Mouse (Mus musculus): ENCODE measurements at regions not wholly inside any gene's neighbourhood (a gene's known extent, or its start where the extent isn't known, plus 50 kb on each side); places are given as distances from the start of the nearest gene placed in this dataset.
"Not testable (repeated sequence)": the region's sequence is repeated elsewhere in the genome, so short reads cannot be mapped to it uniquely, and the experiment has no call there.

- no peak for DNase-seq (ENCODE audit: low spot score in 2 of 2)
- intact Hi-C loops (cut with DNase I): no loop called here
Observed at GRCm38 (mm10) chr17:27291673-27292072, 87.4 kb upstream of the Lemd2 start.

- intact Hi-C loops (cut with DNase I): no loop called here
- no peak for DNase-seq (ENCODE audit: low spot score in 2 of 2)
Observed at GRCm38 (mm10) chr17:27291176-27291575, 86.9 kb upstream of the Lemd2 start.

- DNase-seq (ENCODE audit: low spot score in 2 of 2): no peak
- intact Hi-C loops (cut with DNase I): no loop called here
Observed at GRCm38 (mm10) chr17:27290311-27290710, 86.0 kb upstream of the Lemd2 start.

GRCm38 (mm10) chr17:27289804-27290203, 85.5 kb upstream of the Lemd2 start:
- DNase-seq (ENCODE audit: low spot score in 2 of 2); intact Hi-C loops (cut with DNase I): not testable (repeated sequence)

- intact Hi-C loops (cut with DNase I); DNase-seq (ENCODE audit: low spot score in 2 of 2): not testable (repeated sequence)
Observed at GRCm38 (mm10) chr17:27287986-27288385, 83.7 kb upstream of the Lemd2 start.

- intact Hi-C loops (cut with DNase I): no loop called here
- no peak for DNase-seq (ENCODE audit: low spot score in 2 of 2)
Observed at GRCm38 (mm10) chr17:27281241-27281640, 77.0 kb upstream of the Lemd2 start.

GRCm38 (mm10) chr17:27279491-27280288, 75.4 kb upstream of the Lemd2 start:
- intact Hi-C loops (cut with DNase I); DNase-seq (ENCODE audit: low spot score in 2 of 2): not testable (repeated sequence)

GRCm38 (mm10) chr17:27277786-27278185, 73.5 kb upstream of the Lemd2 start:
- DNase-seq (ENCODE audit: low spot score in 2 of 2); intact Hi-C loops (cut with DNase I): not testable (repeated sequence)

GRCm38 (mm10) chr17:27271756-27272155, 67.5 kb upstream of the Lemd2 start:
- DNase-seq (ENCODE audit: low spot score in 2 of 2); intact Hi-C loops (cut with DNase I): not testable (repeated sequence)

- intact Hi-C loops (cut with DNase I); DNase-seq (ENCODE audit: low spot score in 2 of 2): not testable (repeated sequence)
Observed at GRCm38 (mm10) chr17:27270776-27271175, 66.5 kb upstream of the Lemd2 start.

GRCm38 (mm10) chr17:27264607-27265006, 60.3 kb upstream of the Lemd2 start:
- DNase-seq (ENCODE audit: low spot score in 2 of 2); intact Hi-C loops (cut with DNase I): not testable (repeated sequence)

GRCm38 (mm10) chr17:27262607-27263006, 58.3 kb upstream of the Lemd2 start:
- intact Hi-C loops (cut with DNase I): no loop called here
- no peak for DNase-seq (ENCODE audit: low spot score in 2 of 2)

- no peak for DNase-seq (ENCODE audit: low spot score in 2 of 2)
- intact Hi-C loops (cut with DNase I): loop anchor here (2.0 kb wide), 1 partner anchor 39 kb away; no protein-coding TSS in a partner anchor
Observed at GRCm38 (mm10) chr17:27261981-27262380, 57.7 kb upstream of the Lemd2 start.

- intact Hi-C loops (cut with DNase I): loop anchor here (2.0 kb wide), 1 partner anchor 40 kb away; no protein-coding TSS in a partner anchor
- no peak for DNase-seq (ENCODE audit: low spot score in 2 of 2)
Observed at GRCm38 (mm10) chr17:27261251-27261650, 57.0 kb upstream of the Lemd2 start.

GRCm38 (mm10) chr17:27260116-27260515, 55.8 kb upstream of the Lemd2 start:
- intact Hi-C loops (cut with DNase I): loop anchor here (1.0 to 2.0 kb wide), 2 partner anchors 13 to 41 kb away; no protein-coding TSS in a partner anchor
- no peak for DNase-seq (ENCODE audit: low spot score in 2 of 2)

GRCm38 (mm10) chr17:27257345-27257744, 53.1 kb upstream of the Lemd2 start:
- intact Hi-C loops (cut with DNase I): no loop called here
- no peak for DNase-seq (ENCODE audit: low spot score in 2 of 2)

GRCm38 (mm10) chr17:27255804-27256203, 51.5 kb upstream of the Lemd2 start:
- no peak for DNase-seq (ENCODE audit: low spot score in 2 of 2)
- intact Hi-C loops (cut with DNase I): no loop called here

Data from left cerebral cortex, postnatal 25 days (tissue).